Mouse (Mus musculus) bone marrow, adult 2 months (tissue): Measurements from ENCODE around the gene Gpsm3. TPM values are rescaled to one million over a fixed set of nuclear protein-coding genes. Genes with fewer than 3 reads are reported as not detected.

Experiments used
- H3K27ac ChIP-seq: fragments of 200-500 bp; 2 replicates; pipeline ENCODE4 v1.5.1; 2012; ENCODE audit warnings: low read depth, mild to moderate bottlenecking, control low read depth, inconsistent platforms, low read length; ENCODE audit not compliant: control insufficient read depth, poor library complexity, insufficient read depth
- H3K4me1 ChIP-seq: fragments of 200-500 bp; 2 replicates; pipeline ENCODE4 v1.6.1; 2011; ENCODE audit warnings: low read length; ENCODE audit not compliant: control insufficient read depth, insufficient read depth
- H3K4me3 ChIP-seq: fragments of 200-500 bp; replicated peaks from 2 replicates; pipeline ENCODE3; 2011; ENCODE audit warnings: mild to moderate bottlenecking, low read depth, low read length, control low read depth; ENCODE audit not compliant: control insufficient read depth
- CTCF ChIP-seq: fragments of 200-500 bp; IDR thresholded peaks from 2 replicates; pipeline ENCODE4 v1.5.1; 2011; ENCODE audit warnings: low read length, control low read depth; ENCODE audit not compliant: control insufficient read depth, insufficient read depth
- POLR2A ChIP-seq: fragments of 200-500 bp; IDR thresholded peaks from 2 replicates; pipeline ENCODE4 v1.6.1; 2011; ENCODE audit warnings: low read depth, mild to moderate bottlenecking, control low read depth, low read length, borderline replicate concordance; ENCODE audit not compliant: control insufficient read depth
- WGBS: fragments of 180-500 bp; shearing (Covaris S2); methylation state at CpG from one replicate; pipeline ENCODE4 v1.1.7; 2018; 5-methylcytosine and 5-hydroxymethylcytosine counted together
- polyA plus RNA-seq: library from polyadenylated mRNA; stranded (reverse); fragments of >200 nt; gene quantifications from 2 replicates; pipeline ENCODE4 v1.2.4, GENCODE M21; 2011; ENCODE audit warnings: low replicate concordance; ENCODE audit not compliant: missing spikeins, insufficient read depth, insufficient read length

The Gpsm3 gene
- polyA plus RNA-seq, 1 experiment, result 156 TPM

GRCm38 (mm10) chr17:34624981-34625380 lies 35.4 kb downstream of the Gpsm3 start:
- TF ChIP-seq CTCF (no peak), POLR2A (no peak)
- no peak overlapping the region for H3K27ac ChIP-seq
- WGBS, result 90% methylated on average over 3 of the region's 3 CpGs
- no peaks in the 10 kb centered on the region for H3K4me1 ChIP-seq
- H3K4me3 ChIP-seq, result no peak overlapping the region

DNA sequence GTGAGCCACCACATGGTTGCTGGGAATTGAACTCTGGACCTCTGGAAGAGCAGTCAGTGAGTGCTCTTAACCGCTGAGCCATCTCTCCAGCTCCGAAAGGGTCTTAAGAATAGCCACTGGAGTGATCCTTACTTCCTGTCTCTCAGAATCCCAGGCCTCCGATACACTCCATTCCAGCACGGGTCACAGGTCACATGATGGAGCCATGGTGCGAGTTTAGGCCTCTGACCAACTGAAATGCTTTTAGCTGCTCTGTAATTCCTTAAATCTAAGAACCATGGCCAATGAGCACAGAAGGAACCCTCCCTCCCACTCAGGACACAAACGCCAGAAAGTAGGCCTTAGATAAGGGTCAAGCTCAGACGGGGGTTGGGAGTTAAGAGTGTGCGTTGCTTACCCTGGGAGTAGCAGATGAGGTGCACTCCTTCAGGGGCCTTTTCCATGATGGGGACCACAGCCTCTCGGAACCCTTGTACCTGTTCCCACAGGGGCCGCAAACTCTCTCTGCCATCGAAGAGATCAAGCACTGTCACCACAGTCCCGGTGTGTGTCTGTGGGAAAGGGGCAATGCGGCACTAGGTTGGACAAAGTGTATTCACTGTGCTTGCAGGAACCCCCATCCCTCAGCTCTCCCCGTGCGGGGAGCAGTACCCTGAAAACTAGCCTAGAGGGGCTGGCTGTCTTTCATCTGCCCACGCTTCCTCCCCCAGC lies 36.6 kb downstream of the Gpsm3 start:
- Histone ChIP-seq H3K4me3 (peak overlapping the region; percentile 63), H3K4me1 (no peaks in the 10 kb centered on the region; the same call in 1 of the 2 replicates), H3K27ac (peak overlapping the region; percentile 55; the same call in 1 of the 2 replicates)
- 63% methylated on average over 16 of the region's 16 CpGs for WGBS
- TF ChIP-seq CTCF (no peak), POLR2A (no peak)

- Histone ChIP-seq H3K4me1 (no peaks in the 10 kb centered on the region; the same call in 1 of the 2 replicates), H3K27ac (peak overlapping the region; percentile 55), H3K4me3 (peak overlapping the region; percentile 63)
- under 1% methylated on average over 18 of the region's 18 CpGs for WGBS
- TF ChIP-seq CTCF (peak; percentile 40; the same call in 1 of the 2 replicates), POLR2A (no peak)
Observed at GRCm38 (mm10) chr17:34626773-34627092, 37.1 kb downstream of the Gpsm3 start.

DNA sequence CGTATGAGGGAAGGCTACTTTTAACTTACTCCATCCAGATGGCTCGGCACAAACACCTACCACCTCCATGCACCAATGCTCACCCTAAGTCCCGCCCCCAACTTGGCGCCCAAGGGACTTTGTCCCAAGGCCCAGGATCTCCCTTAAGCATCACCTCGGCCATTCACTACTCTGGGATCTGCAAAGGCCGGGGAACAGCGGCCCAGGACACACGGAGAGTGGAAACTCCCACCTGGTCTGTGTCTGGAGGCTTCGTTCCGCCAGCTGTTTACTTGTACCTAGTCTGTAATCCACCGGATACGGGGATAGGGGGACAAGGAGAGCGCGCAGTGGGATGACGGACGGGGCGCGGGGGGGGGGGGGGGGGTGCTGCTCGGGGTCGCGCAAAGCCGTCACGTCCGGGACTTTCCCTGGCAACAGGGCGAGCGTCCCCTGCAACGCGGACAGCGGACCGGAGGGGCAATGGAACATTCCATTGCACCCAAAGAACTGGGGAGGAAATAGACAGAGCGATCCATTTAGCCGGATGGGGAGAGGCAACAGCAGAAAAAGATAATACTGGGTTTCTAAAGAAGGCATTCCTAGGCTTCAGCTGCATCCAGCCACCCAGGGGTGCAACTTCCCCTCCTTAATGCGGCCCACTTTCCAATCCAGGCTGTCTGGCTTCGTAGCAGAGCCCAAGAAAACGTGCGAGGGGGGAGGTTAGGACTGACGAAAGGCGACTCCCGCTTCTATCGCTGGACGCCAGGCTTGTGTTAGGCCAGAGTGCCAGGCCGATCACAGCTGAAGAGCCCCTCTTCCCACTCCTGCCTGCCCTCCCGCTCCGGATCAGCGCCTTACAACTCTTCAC lies 37.7 kb downstream of the Gpsm3 start:
- under 1% methylated on average over 45 of the region's 45 CpGs for WGBS
- H3K27ac ChIP-seq, result peak overlapping the region; percentile 66
- no peak for TF ChIP-seq CTCF
- TF ChIP-seq POLR2A, result peak; percentile 18; the same call in 1 of the 2 replicates
- peak overlapping the region; percentile 63 for H3K4me3 ChIP-seq
- no peaks in the 10 kb centered on the region; the same call in 1 of the 2 replicates for H3K4me1 ChIP-seq

GRCm38 (mm10) chr17:34627943-34628643 lies 38.5 kb downstream of the Gpsm3 start, which contains the start of gene Ppt2:
Gene Ppt2 (minus strand): TSS chr17:34628510.
- Histone ChIP-seq H3K27ac (peak within 1 kb of the TSS; percentile 66), H3K4me1 (no peaks in the 10 kb centered on the region; the same call in 1 of the 2 replicates), H3K4me3 (peak within 1 kb of the TSS; percentile 63)
- 4% methylated on average over 29 of the region's 29 CpGs for WGBS
- no peak for TF ChIP-seq CTCF
- no peak for TF ChIP-seq POLR2A

DNA sequence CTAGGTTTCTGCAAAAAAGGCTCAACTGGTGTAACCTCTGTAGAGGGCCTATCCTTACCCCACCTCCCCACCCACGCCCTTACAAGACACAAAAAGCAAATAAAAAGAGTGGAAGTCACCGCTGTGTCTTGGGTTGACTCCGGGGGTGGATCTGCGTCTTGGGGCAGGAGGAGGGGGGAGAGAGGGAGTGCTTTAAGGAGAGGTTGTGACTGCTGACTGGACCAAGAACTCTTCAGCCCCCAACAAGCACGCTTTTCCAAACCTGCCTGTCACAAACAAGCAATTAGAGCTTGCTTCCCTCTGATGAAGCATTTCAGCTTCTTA lies 39.0 kb downstream of the Gpsm3 start:
- 67% methylated on average over 5 of the region's 5 CpGs for WGBS
- peaks cover 1% of the 10 kb centered on the region; the same call in 1 of the 2 replicates for H3K4me1 ChIP-seq
- TF ChIP-seq POLR2A (no peak), CTCF (no peak)
- H3K4me3 ChIP-seq, result no peak overlapping the region
- H3K27ac ChIP-seq, result no peak overlapping the region

GRCm38 (mm10) chr17:34629221-34629751 lies 39.7 kb downstream of the Gpsm3 start, which contains the start of gene Prrt1:
Gene Prrt1 (plus strand): TSS chr17:34629533.
- H3K4me3 ChIP-seq, result no peak within 1 kb of the TSS
- TF ChIP-seq CTCF, result no peak
- TF ChIP-seq POLR2A, result no peak

More at GRCm38 (mm10) chr17:34629221-34629751, 39.7 kb downstream of the Gpsm3 start, which contains the start of gene Prrt1:
- Histone ChIP-seq H3K4me1 (peaks cover 1% of the 10 kb centered on the region; the same call in 1 of the 2 replicates), H3K27ac (no peak within 1 kb of the TSS)
- 43% methylated on average over 16 of the region's 16 CpGs for WGBS
